ENCODE assay signal across 8 mouse cellular contexts in the genomic region with DNA sequence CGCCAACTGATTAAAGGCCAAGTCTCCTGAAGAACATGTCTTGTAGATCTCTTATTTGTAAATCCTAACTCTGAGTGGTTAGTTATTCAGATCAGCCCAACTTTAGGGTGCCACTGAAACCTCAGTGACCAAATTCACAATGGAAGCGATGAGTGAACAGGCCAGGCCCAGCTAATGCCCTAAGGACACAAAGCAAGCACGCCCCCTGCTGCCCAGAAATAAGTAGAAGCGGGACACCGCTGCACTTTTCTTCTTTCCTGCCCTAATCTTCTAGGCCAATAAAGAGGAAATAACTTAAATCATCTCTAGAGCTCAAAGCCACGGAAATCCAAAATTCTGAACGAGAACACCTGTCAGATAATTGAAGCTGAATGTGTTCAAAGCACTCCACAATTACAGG.
DNase-seq lines count a peak whose midpoint lies in the region; ATAC-seq and TF ChIP-seq lines count a peak whose summit lies in the region.

No protein-coding gene starts in this region.

- H3K4me2 ChIP-seq in midbrain, embryonic 14.5 days (ENCODE audit: low read length): no peak overlapping the region
- no peak overlapping the region for H3K4me2 ChIP-seq in midbrain, embryonic 15.5 days
- no peak overlapping the region for H3K4me2 ChIP-seq in midbrain, embryonic 13.5 days (replicated peaks)

- no peaks in the 10 kb centered on the region for H3K36me3 ChIP-seq in midbrain, embryonic 14.5 days (ENCODE audit: control insufficient read depth, insufficient read depth, low read length)
- H3K36me3 ChIP-seq in midbrain, embryonic 15.5 days (replicated peaks): no peaks in the 10 kb centered on the region
- H3K36me3 ChIP-seq in midbrain, embryonic 13.5 days: no peaks in the 10 kb centered on the region

- TF ChIP-seq POLR2A in bone marrow, adult 2 months (IDR thresholded peaks at IDR 0.05; ENCODE audit: borderline replicate concordance, control insufficient read depth, low read depth, low read length): no peak

- no peak for ATAC-seq in midbrain, embryonic 14.5 days (ENCODE audit: low FRiP score, low TSS enrichment)
- no peak for ATAC-seq in midbrain, embryonic 15.5 days (replicated peaks)
- peak; percentile 72 for ATAC-seq in megakaryocyte progenitor cell, adult 5-6 weeks (replicated peaks; ENCODE audit: poor library complexity)
- no peak for ATAC-seq in midbrain, embryonic 13.5 days

- no peak overlapping the region for H3K27ac ChIP-seq in midbrain, embryonic 14.5 days (replicated peaks; ENCODE audit: low read depth, low read length)
- no peak overlapping the region for H3K27ac ChIP-seq in midbrain, embryonic 15.5 days
- no peak overlapping the region for H3K27ac ChIP-seq in bone marrow, adult 2 months (ENCODE audit: control insufficient read depth, insufficient read depth, low read depth, low read length, poor library complexity)
- H3K27ac ChIP-seq in midbrain, embryonic 13.5 days: no peak overlapping the region

- TF ChIP-seq CTCF in bone marrow, adult 2 months (IDR thresholded peaks at IDR 0.05; ENCODE audit: control insufficient read depth, insufficient read depth, low read length): peak; percentile 8; the same call in 1 of the 2 replicates

- DNase-seq in cerebellum, postnatal 36 days: peak; percentile 24 to 27
- DNase-seq in cerebellum, adult 8-10 months: no peak
- peak; percentile 41 for DNase-seq in midbrain, embryonic 14.5 days
- DNase-seq in urinary bladder, postnatal 10 days (ENCODE audit: low spot score): no peak

- H3K4me1 ChIP-seq in midbrain, embryonic 14.5 days (ENCODE audit: control insufficient read depth, insufficient read depth, low read length): no peaks in the 10 kb centered on the region
- H3K4me1 ChIP-seq in midbrain, embryonic 15.5 days: no peaks in the 10 kb centered on the region
- no peaks in the 10 kb centered on the region for H3K4me1 ChIP-seq in bone marrow, adult 2 months (ENCODE audit: control insufficient read depth, insufficient read depth, low read length)
- H3K4me1 ChIP-seq in midbrain, embryonic 13.5 days (replicated peaks): no peaks in the 10 kb centered on the region

- no peak overlapping the region for H3K9ac ChIP-seq in midbrain, embryonic 14.5 days (replicated peaks; ENCODE audit: low read length)
- H3K9ac ChIP-seq in midbrain, embryonic 15.5 days: no peak overlapping the region
- H3K9ac ChIP-seq in midbrain, embryonic 13.5 days (replicated peaks): no peak overlapping the region

- no peaks in the 10 kb centered on the region for H3K27me3 ChIP-seq in midbrain, embryonic 14.5 days (ENCODE audit: control insufficient read depth, insufficient read depth, low read length)
- H3K27me3 ChIP-seq in midbrain, embryonic 15.5 days (replicated peaks): no peaks in the 10 kb centered on the region
- no peaks in the 10 kb centered on the region for H3K27me3 ChIP-seq in midbrain, embryonic 13.5 days

- no peaks in the 10 kb centered on the region for H3K9me3 ChIP-seq in midbrain, embryonic 14.5 days (ENCODE audit: control insufficient read depth, low read length)
- H3K9me3 ChIP-seq in midbrain, embryonic 15.5 days: no peaks in the 10 kb centered on the region
- no peaks in the 10 kb centered on the region for H3K9me3 ChIP-seq in midbrain, embryonic 13.5 days

- 39% methylated on average over 7 of the region's 7 CpGs for WGBS in midbrain, embryonic 14.5 days
- 39% methylated on average over 7 of the region's 7 CpGs for WGBS in midbrain, embryonic 15.5 days
- 51% methylated on average over 7 of the region's 7 CpGs for WGBS in bone marrow, adult 2 months
- WGBS in midbrain, embryonic 13.5 days: 37% methylated on average over 7 of the region's 7 CpGs

- H3K4me3 ChIP-seq in midbrain, embryonic 14.5 days (replicated peaks; ENCODE audit: low read depth, low read length): no peak overlapping the region
- H3K4me3 ChIP-seq in midbrain, embryonic 15.5 days: no peak overlapping the region
- H3K4me3 ChIP-seq in bone marrow, adult 2 months (replicated peaks; ENCODE audit: control insufficient read depth, low read depth, low read length): no peak overlapping the region
- H3K4me3 ChIP-seq in midbrain, embryonic 13.5 days (replicated peaks): no peak overlapping the region

Comparison
In these comparisons a context has a peak if more than half of its experiments do, and no peak if none do; other contexts are left out.
1. DNase-seq: peak in cerebellum, postnatal 36 days (2 of 2) and midbrain, embryonic 14.5 days (single experiment); none in cerebellum, adult 8-10 months (single experiment) and urinary bladder, postnatal 10 days (single experiment).